Mouse (Mus musculus): ENCODE data around the gene Mapk8ip2.

Gene Mapk8ip2

DNA sequence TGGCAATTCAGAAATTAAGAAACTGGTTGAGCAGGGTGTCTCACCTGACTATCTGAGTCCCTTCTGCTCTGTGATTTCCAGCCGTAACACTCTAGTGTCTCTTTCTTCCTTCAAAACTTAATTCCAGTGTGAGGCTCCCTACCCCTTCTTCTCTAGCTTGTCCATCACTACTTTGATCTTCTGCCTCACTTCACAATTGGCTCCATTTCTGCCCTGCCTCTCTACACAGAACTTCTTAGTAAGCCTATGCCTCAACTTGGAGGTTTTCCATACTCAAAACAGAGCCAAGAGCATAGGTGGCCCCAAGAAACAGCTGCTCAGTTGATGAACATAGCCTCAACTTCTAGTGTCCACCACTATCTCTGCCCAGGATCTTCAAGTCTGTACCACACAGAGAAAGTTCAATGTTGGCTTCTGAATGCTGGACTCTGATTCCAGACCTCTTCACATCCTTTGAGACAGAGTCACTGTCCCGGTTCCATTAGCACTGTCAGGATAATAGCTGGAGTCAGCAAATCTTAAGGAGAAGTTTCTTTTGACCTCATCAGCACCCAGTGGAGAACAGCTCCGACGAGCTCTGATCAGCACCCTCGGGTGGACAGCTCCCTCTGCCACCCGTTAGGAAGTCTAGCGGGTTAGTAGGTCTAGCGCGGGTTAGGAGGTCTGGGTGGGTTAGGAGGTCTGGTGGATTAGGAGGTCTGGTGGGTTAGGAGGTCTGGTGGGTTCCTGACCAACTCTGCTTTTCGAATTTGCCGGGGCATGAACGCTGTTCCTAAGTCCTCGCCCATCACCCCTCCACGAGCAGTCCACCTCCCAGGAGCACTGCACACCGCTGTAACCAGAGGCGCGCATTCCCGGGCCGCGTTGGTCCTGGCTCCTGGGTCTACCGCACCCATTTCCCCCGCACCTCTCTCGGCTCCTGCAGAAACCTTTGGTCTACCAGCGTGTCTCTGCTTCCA, 528 bp upstream of the Mapk8ip2 start:
- DNase-seq (ENCODE audit: low read depth in 2 of 2, low spot score in 2 of 2): peak in 1 of 2 experiments; percentile 36

DNA sequence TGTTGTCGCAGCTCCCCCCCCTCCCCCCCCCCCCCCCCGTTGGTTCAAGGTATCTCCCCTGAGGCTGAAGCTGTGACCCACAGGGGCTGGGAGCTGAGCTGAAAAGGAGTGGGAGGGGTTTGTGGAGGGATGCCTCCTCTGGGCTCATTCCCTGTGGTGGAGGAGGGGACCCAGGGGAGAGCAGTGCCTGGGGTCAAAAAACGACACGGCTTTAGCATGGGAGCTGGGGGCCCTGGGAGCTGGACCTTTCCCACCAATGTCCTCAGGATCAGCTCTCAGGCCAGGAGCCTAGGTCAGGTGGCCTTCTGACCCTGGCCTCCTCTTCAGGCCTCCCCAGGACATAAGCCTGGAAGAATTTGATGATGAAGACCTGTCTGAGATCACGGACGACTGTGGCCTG, 1.1 kb downstream of the Mapk8ip2 start:
- no peak for DNase-seq (ENCODE audit: low read depth in 2 of 2, low spot score in 2 of 2)

DNA sequence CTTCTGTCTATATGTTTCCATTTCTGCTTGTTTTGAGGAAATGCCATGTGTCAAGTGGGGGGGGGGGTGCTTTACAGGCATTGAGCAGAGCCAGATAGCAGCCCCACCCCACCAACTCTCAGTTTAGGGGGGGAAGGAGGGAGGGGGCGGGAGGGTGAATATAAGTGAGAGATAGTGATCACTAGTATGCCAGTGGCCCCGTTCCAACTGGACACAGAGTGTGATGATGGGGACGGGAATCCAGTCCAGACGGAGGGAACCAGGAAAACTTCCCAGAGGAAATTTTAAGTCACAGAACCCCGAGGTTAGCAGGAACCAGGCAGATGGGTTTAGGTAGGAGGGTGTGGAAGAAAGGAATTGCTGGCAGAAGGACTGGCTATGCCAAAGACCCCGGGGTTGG, 1.9 kb downstream of the Mapk8ip2 start:
- DNase-seq (ENCODE audit: low read depth in 2 of 2, low spot score in 2 of 2): no peak

DNA sequence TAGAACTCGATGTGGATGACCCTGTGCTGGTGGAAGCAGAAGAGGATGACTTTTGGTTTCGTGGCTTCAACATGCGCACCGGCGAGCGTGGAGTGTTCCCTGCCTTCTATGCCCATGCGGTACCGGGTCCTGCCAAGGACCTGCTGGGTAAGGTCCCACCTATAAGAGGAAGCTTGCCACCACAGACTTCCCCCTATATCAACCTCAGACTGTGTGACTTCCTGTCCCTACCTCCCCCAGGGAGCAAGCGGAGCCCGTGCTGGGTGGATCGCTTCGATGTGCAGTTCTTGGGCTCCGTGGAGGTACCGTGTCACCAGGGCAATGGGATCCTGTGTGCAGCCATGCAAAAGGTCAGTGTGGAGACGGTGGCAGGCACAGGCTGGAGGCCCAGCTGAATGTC, 5.2 kb downstream of the Mapk8ip2 start:
- no peak for DNase-seq (ENCODE audit: low read depth in 2 of 2, low spot score in 2 of 2)

DNA sequence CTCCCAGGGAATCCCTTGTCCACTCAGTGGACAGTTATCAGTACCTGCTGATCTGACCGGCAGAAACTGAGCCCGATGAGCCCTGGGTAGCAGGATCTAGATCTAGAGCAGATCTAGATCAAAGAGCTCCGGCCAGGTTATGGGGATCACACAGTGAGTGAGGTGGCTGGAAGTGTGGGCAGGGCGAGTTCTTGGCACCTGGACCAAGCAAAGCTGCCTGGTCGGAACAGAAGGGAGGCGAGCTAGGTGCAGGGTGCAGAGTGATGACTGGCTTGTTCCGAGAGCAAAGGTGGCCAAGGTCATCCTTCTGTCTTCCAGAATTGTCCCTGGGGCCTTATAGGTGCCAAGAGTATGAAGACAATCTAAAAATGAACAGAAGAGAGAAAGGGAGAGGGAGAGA, 6.1 kb downstream of the Mapk8ip2 start:
- no peak for DNase-seq (ENCODE audit: low read depth in 2 of 2, low spot score in 2 of 2)

DNA sequence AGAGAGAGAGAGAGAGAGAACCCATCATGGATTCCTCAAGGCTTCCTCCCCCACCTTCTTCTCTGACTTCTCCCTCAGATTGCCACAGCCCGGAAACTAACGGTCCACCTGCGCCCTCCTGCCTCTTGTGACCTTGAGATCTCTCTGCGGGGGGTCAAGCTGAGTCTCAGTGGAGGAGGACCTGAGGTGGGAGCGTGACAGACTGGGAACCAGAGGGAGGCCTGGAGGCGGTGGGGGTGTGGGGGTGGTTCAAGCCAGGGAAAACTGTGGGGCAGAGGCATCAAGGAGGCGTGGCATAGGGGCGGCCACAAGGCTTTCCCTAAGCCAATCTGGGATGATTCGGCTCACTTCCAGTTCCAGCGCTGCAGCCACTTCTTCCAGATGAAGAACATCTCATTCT, 6.6 kb downstream of the Mapk8ip2 start:
- no peak for DNase-seq (ENCODE audit: low read depth in 2 of 2, low spot score in 2 of 2)

DNA sequence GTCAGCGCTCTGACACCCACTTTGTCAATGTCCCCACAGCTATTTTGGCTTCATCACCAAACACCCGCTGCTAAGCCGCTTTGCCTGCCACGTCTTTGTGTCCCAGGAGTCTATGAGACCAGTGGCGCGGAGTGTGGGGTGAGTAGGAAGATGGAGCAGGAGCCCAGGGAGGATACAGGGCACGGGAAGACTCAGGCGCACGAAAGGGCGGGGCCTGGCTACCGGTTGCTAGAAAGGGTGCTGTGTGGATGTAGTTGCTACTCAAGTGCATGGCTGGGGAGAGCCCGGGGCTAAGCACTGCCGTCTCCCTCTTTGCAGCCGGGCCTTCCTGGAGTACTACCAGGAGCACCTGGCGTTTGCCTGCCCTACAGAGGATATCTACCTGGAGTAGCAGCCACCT, 7.6 kb downstream of the Mapk8ip2 start:
- no peak for DNase-seq (ENCODE audit: low read depth in 2 of 2, low spot score in 2 of 2)

DNA sequence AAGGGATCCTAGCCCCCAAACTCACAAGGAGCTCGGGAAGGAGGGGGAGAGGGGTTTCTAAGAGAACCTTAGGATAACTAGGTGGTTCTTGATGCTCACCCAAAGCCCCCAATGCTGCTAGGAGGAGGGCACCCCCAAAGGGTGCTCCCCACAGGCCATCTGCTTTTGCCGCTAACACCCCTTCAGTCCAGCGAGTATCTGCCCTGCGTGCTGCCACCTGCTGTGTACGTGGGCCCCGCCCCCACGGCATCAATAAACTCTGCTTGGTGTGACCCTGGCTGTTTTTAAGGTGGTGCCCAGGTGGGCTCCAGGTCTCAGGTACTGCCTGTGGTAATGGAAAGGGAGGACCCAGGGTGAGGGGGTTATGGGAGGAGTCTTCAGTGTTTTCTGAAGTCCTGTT, 8.5 kb downstream of the Mapk8ip2 start:
- DNase-seq (ENCODE audit: low read depth in 2 of 2, low spot score in 2 of 2): no peak

DNA sequence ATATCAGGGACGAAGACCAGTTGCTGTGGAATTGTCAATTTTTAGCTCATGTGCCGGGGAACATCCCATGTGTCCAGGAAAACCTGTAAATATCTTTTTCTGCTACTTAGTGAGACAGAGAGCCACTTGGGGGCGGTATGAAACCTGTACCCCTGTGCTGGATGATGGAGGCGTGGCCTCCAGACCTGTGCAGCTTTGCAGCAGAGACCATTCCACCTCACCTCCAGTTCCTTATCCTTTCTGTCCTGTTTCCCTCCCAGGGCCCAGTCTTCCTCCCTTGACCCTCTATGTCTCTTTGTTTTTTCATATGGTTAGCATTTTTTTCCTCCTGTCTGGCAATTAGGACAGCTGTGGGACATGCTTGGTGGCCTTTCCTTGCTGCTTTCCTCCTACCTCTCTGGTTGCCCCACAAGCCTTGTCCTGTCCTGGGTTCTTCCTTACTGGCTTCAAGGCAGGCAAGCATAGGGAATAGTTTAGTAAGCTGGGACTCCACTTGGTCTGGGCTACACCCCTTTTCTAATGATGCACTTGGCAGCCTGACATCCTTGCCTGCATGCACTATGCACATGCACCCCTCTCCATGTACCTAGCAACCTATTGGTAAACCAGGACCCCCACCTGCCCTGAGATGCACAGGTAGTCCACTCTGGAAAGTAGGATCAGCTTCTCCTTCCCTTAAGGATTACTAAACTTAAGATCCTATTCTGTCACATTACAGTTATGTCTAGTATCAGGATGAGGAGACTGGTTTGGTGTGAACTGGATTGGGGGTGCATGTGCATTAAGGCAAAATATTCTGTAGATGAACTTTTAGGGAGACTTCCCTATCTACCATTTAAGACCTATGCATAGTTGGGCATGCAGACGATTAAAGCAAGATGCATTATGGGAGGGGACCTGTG, 9.9 kb downstream of the Mapk8ip2 start:
- no peak for DNase-seq (ENCODE audit: low read depth in 2 of 2, low spot score in 2 of 2)

DNA sequence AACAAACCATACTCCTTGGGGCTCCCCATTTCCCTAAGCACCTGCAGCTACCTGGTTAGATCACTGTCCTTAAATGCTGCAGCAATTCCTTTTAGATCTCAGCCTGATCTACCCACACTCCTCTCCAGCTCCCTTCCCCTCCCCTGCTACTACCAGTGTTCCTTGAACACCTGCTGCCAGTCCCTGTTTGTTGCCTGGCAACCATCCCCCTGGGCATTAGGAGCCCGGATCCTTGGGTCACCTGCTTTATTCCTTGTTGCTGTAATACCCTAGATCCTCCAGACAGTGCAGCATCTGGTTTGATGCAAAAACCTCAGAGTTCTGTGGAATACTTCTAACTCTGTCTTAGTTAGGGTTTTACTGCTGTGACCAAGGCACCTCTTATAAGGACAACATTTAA, 11.3 kb downstream of the Mapk8ip2 start:
- no peak for DNase-seq (ENCODE audit: low read depth in 2 of 2, low spot score in 2 of 2)

DNA sequence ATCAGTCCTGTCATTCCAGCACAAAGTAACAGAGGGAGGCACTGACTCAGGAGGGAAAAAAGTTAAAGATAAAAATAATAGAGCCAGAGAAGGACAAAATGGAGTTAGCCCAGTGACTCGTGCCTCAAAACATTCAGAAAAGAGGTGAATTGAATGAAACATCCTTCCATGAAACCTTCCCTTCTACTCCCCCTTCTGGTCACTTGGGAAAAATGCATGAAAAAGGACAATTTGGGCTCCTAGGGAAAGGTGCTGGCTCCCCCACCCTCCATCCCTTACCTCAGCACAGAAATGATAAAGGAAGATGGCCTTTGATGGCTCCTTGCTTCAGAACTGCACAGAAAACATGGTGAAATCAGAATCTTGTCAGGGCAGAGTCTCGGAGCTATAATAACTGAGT, 14.9 kb downstream of the Mapk8ip2 start:
- no peak for DNase-seq (ENCODE audit: low read depth in 2 of 2, low spot score in 2 of 2)

DNA sequence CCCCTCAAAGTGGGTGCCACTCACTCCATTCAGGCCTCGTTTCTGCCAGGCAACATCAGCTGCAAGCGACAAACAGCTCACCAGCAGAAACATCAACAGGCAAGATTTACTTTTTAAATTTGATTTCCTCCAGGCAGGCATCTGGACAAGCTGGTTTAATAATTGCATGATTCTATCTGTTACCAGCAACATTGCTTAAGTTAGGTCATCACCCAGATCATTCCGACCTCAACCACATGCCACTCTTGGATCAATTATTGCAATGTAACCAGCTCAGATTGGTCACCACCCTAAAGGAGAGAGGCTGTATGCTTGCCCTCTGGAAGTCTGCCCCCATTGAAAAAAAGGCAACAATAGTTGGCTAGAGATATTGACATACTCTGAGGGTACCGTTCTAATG, 17.8 kb downstream of the Mapk8ip2 start:
- DNase-seq (ENCODE audit: low read depth in 2 of 2, low spot score in 2 of 2): no peak

DNA sequence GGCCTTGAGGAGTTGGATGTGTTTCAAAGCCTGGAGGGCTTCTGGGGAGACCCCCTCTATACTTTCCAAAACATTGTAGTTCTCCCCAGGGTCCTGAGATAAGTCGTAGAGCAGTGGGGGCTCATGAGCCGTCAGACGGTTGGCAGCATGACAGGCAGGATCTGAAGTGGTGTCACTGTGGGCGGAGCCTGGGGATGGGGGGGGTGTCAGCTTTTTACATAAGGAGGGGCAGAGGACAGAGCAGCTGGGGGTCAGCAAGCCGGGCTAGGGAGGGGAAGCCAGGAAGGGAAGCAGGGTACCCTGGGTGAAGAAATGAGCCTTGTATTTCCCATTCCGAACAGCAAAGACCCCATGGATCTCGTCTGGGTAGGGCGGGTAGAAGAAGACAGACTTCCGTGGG, 19.7 kb downstream of the Mapk8ip2 start:
- no peak for DNase-seq (ENCODE audit: low read depth in 2 of 2, low spot score in 2 of 2)

DNA sequence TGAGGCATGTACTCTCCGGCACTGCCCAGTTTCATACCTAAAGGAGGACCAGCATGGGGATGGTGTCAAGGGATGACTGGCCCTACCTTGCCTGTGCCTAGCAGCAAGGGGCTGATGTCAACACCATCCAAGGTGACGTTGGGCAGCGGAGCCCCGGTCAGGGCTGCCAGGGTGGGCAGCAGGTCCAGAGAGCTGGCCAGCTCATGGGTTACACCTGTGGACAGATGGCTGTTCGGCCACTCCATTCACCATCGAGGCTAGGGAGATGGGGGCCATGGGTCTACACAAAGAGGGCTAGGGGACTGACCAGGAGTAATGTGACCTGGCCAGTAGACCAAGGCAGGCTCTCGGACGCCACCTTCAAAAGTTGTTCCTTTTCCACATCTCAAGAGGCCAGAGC, 20.2 kb downstream of the Mapk8ip2 start:
- no peak for DNase-seq (ENCODE audit: low read depth in 2 of 2, low spot score in 2 of 2)

DNA sequence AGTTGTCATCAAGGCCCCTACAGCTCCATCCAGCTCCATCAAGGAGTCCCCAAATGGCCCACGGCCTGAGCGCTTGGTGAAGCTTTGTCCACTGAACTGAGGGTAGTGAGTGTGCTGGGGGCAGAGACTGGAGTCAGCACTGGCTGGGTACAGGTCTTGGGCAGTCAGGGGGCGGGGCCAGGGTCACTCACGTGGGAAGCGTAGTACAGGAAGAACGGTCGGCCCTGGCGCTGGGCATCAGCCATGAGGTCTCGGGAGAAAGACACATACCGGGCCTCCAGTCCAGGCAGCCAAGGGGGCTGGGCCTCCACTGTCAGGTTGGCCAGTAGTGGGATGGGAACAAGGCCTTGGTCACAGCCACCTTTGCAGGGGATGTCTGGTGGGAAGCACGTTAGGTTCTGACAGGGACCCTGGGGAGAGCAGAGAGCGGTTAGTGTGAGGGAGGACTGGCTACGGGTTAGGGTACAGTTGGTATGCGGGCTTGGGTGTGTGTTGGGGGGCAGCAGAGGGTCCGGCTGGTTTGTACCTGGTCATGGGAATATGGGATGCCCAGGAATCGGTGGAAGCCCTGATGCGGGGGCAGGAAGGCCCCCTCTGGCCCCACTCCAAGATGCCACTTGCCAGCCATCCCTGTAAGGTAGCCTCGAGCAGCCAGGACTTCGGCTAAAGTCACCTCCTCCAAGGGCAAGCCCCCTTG, 21.0 kb downstream of the Mapk8ip2 start:
- DNase-seq (ENCODE audit: low read depth in 2 of 2, low spot score in 2 of 2): no peak

DNA sequence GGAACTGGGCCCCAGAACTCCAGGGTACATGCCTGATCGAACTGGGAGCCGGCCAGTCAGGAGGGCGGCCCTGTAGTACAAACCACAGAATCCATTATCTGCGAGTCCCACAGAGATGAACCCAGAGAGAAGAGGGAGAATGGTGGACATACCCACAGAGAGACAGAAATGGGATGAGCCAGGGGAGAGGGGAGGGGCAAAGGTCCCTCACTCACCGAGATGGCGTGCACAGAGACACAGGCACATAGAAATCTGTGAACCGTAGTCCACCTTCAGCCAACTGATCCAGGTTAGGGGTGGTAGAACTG, 21.5 kb downstream of the Mapk8ip2 start:
- no peak for DNase-seq (ENCODE audit: low read depth in 2 of 2, low spot score in 2 of 2)

DNA sequence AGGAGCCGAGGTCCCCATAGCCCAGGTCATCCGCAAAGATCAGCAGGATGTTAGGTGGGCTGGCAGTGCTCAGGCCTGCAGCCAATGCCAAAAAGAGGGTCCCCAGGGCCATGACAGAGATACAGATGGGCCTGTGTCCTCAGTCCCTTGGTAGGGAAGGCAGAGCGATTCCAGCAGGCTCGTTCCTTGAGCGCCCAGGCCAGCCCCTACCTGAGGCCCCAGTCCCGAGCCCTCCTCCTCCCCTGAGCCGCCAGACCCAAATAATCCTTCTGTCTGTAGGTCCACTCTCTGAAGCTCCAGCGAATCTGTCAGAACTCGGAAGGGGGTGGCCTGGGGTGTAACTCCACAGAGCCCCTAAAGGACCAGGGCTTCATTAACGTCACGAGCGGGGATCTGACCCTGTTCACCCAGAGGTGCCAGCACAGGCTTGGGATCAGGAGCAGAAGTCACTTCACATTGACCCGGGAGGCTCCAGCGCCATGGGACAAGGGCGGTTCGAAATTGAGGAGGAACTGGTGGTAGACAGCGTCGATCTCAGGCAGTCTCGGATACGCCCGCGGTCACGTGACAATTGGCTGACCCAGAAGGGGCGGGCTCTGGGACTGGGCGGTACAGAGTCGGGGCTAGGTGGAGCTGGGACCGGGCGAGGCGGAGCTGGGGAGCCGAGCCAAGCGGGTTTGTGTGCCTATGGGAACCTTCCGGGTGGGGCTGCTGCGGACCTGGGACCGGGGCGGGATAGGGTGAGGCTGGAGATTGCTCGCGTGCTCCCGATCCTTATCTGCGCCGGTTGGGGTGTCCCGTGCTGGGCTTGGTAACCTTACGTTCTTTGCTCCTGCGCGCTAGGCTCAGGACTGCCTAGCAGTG, 22.1 kb downstream of the Mapk8ip2 start:
- DNase-seq (ENCODE audit: low read depth in 2 of 2, low spot score in 2 of 2): peak; percentile 82 to 87

DNA sequence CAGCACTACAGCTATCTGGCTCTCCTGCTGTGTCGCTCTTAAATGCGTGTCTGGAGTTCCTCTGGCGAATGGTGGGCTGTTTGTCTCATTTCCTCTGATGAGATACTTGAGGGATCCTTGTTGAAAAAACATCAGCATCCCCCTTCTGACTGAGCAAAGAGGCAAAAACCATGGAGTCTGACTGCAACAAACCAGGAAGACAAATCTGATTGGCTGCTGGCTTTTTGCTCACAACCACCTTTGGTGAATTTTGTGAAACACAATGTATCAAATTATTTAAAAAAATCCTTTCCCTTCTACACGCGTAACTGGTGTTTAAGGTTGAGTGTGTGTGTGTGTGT, 22.7 kb downstream of the Mapk8ip2 start:
- DNase-seq (ENCODE audit: low read depth in 2 of 2, low spot score in 2 of 2): no peak

DNA sequence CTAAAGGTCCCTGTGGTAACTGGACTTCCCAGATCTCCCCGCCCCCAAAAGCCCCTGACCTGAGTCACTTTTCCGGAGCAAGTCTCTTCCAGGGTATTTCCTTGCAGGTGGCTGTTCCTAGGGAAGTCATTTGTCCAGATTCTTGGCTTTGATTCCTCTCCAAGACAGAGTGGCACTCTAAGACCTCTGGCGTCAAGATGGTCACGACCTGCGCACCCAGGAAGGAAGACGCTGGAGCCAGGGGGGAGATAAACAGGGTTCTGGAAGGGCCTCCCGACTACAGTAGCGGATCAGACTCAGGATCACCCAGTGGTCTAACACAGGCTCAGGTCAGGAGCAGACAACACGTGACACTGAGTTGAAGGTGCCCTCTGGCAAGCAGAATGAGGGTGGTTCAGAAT, 23.4 kb downstream of the Mapk8ip2 start, which contains the start of gene Arsa:
Arsa (minus strand) TSS at position 335 of the 401 bp plus-strand sequence.
- DNase-seq (ENCODE audit: low read depth in 2 of 2, low spot score in 2 of 2): no peak

DNA sequence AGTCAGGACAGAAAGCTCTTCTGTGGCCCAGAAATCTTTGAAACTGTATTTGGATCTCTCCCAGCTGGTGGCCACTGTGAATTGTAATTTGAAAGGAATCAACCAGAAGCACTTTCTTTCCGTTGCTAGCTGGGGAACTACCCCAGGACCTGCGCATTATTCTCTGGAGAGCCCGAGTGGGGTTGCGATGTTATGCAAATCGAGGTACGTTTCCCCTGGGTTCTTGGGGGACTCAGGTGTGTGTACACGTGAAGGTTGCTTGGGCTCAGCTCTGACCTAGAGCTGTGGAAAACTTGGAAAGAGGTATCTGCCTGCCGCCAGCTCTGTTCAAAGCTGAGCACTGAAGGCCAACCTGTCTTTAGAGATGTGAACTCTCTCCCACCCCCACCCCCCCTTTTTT, 24.1 kb downstream of the Mapk8ip2 start:
- no peak for DNase-seq (ENCODE audit: low read depth in 2 of 2, low spot score in 2 of 2)

DNA sequence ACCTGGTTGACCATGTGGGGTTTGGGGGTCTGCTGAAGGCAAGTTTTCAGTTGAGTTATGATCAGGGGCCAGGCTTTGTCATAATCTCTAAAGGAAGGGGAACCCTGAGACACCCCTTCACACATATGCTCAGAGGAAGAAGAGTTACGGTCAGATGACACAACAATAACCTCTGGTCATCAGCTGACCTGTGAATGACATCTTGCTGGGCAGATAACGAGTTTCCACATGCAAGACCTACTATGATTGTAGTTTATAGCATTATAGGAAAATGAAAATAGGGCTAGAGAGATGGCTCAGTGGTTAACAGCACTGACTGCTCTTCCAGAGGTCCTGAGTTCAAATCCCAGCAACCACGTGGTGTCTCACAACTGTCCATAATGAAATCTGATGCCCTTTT, 24.9 kb downstream of the Mapk8ip2 start:
- DNase-seq (ENCODE audit: low read depth in 2 of 2, low spot score in 2 of 2): no peak

All from CD8-positive naive resting alpha-beta T cell, adult 2 months (primary cell).